ENCODE assay signal across 34 mouse cellular contexts in the genomic region with DNA sequence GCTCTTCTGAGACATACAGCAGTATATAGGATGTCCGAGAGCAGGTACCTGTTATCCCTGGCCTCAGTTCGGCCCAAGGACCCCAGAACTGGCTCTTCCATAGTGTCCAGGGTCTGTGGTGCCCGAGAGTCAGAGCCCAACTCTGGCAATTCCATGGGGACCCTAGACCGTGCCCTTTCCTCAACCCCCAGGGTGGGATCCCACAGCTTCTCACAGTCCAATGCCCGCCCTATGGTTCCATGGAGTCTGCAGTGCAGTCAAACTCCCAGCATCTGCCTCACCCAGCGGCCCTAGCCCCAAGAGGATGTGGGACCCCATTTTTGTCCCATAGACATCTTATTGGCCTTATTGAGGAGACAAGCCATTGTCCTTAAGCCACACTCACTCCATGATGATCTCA. TPM values are rescaled to one million over a fixed set of nuclear protein-coding genes. Genes with fewer than 3 reads are reported as not detected.
"Had no signal": no experiment of that assay in that cellular context is flagged by ENCODE, and none has a peak within 500 bp of the region (broad histone marks: within the 10 kb centered on the region; RNA-seq: fewer than 3 reads in every experiment).

No protein-coding gene starts in this region.

- H3K4me3 ChIP-seq: embryonic facial prominence, embryonic 10.5 days; embryonic facial prominence, embryonic 12.5 days; embryonic facial prominence, embryonic 13.5 days; embryonic facial prominence, embryonic 15.5 days; erythroblast, embryonic 14.5 days; forebrain, embryonic 10.5 days; forebrain, embryonic 12.5 days; forebrain, embryonic 13.5 days; forebrain, embryonic 15.5 days; gastrocnemius, adult 2 months; heart, adult 2 months had no signal

- H3K4me1 ChIP-seq: embryonic facial prominence, embryonic 10.5 days; embryonic facial prominence, embryonic 12.5 days; embryonic facial prominence, embryonic 13.5 days; embryonic facial prominence, embryonic 15.5 days; forebrain, embryonic 10.5 days; forebrain, embryonic 12.5 days; forebrain, embryonic 13.5 days; forebrain, embryonic 15.5 days had no signal

- H3K9ac ChIP-seq: embryonic facial prominence, embryonic 12.5 days; embryonic facial prominence, embryonic 13.5 days; embryonic facial prominence, embryonic 15.5 days; forebrain, embryonic 12.5 days; forebrain, embryonic 13.5 days; forebrain, embryonic 15.5 days; forebrain, postnatal 0 days had no signal

- H3K9me3 ChIP-seq: embryonic facial prominence, embryonic 10.5 days; embryonic facial prominence, embryonic 12.5 days; embryonic facial prominence, embryonic 15.5 days; forebrain, embryonic 10.5 days; forebrain, embryonic 12.5 days; forebrain, embryonic 13.5 days; forebrain, embryonic 15.5 days had no signal

- ATAC-seq: forebrain, embryonic 13.5 days; forebrain, embryonic 14.5 days; forebrain, embryonic 15.5 days; forebrain, embryonic 16.5 days; forebrain, postnatal 0 days had no signal

- DNase-seq: cerebellum, adult 18-20 months; cerebellum, adult 2 months; cerebellum, adult 8-10 months; cerebellum, adult 9-10 months; cerebellum, adult 9-11 months; cerebellum, postnatal 10 days; cerebellum, postnatal 14 days; cerebellum, postnatal 25 days; cerebellum, postnatal 36 days; embryo, embryonic 11 days; forebrain, postnatal 0 days; gastrocnemius, adult 2 months; gastrocnemius, postnatal 10 days; gastrocnemius, postnatal 14 days; gastrocnemius, postnatal 25 days; gastrocnemius, postnatal 36 days; heart, adult 18-20 months; heart, adult 2 months had no signal

- H3K27ac ChIP-seq: embryonic facial prominence, embryonic 10.5 days; embryonic facial prominence, embryonic 12.5 days; embryonic facial prominence, embryonic 13.5 days; embryonic facial prominence, embryonic 15.5 days; forebrain, embryonic 10.5 days; forebrain, embryonic 12.5 days; forebrain, embryonic 13.5 days; forebrain, embryonic 15.5 days; gastrocnemius, adult 2 months; heart, adult 2 months had no signal

- H3K27me3 ChIP-seq: embryonic facial prominence, embryonic 13.5 days; embryonic facial prominence, embryonic 15.5 days; forebrain, embryonic 15.5 days had no signal

- H3K36me3 ChIP-seq: embryonic facial prominence, embryonic 10.5 days; embryonic facial prominence, embryonic 12.5 days; embryonic facial prominence, embryonic 13.5 days; embryonic facial prominence, embryonic 15.5 days; forebrain, embryonic 10.5 days; forebrain, embryonic 12.5 days; forebrain, embryonic 15.5 days had no signal

- H3K4me2 ChIP-seq: embryonic facial prominence, embryonic 12.5 days; embryonic facial prominence, embryonic 13.5 days; embryonic facial prominence, embryonic 15.5 days; forebrain, embryonic 12.5 days; forebrain, embryonic 13.5 days; forebrain, embryonic 15.5 days had no signal

RNA-seq across cellular contexts. Expression of gene En2, which starts 57.5 kb away (rescaled TPM):
- total RNA-seq: common myeloid progenitor, adult 5-6 weeks; granulocyte monocyte progenitor cell, adult 5-6 weeks had no signal
- polyA plus RNA-seq: embryonic facial prominence, embryonic 10.5 days; embryonic facial prominence, embryonic 12.5 days; embryonic facial prominence, embryonic 13.5 days; embryonic facial prominence, embryonic 14.5 days; embryonic facial prominence, embryonic 15.5 days; erythroblast, embryonic 14.5 days; forebrain, embryonic 10.5 days; forebrain, embryonic 11.5 days; forebrain, embryonic 12.5 days; forebrain, embryonic 14.5 days; forebrain, embryonic 15.5 days; forebrain, embryonic 16.5 days; forebrain, postnatal 0 days; gonadal fat pad, adult 2 months; heart, adult 2 months had no signal
